Mouse (Mus musculus): Measurements from ENCODE around the gene Sgpp2. TPM values are rescaled to one million over a fixed set of nuclear protein-coding genes. Genes with fewer than 3 reads are reported as not detected.

The Sgpp2 gene
- polyA plus RNA-seq, 1 experiment from 2014 or later, result 6.2 TPM

Other genes starting within 250 kb of the Sgpp2 start
- gene Pax3, start 113.2 kb upstream of the Sgpp2 start, polyA plus RNA-seq (2014; fragmentation: Nextera tagmentation; extraction: Ambion mirVana), result 16.2 and 17.3 TPM in 2 replicates
- gene Farsb, start 178.6 kb downstream of the Sgpp2 start, polyA plus RNA-seq (2014; fragmentation: Nextera tagmentation; extraction: Ambion mirVana), result 189 and 190 TPM in 2 replicates
- gene Mogat1, start 200.6 kb downstream of the Sgpp2 start, polyA plus RNA-seq (2014; fragmentation: Nextera tagmentation; extraction: Ambion mirVana), result 0.92 and 1.9 TPM in 2 replicates
- 0.43 and 0.82 TPM in 2 replicates for gene BC035947, start 201.8 kb downstream of the Sgpp2 start, polyA plus RNA-seq (2014; fragmentation: Nextera tagmentation; extraction: Ambion mirVana)